ENCODE assay signal across 8 mouse cellular contexts in genomic region chrX:101486487-101487152, GRCm38 (mm10). TPM values are rescaled to one million over a fixed set of nuclear protein-coding genes. Genes with fewer than 3 reads are reported as not detected.
A peak's percentile ranks its signal among the peaks of the same experiment; 100 is the strongest.
DNase-seq lines count a peak whose midpoint lies in the region; ATAC-seq and TF ChIP-seq lines count a peak whose summit lies in the region.
"Not testable (repeated sequence)": the region's sequence is repeated elsewhere in the genome, so short reads cannot be mapped to it uniquely, and the experiment has no call there.

No protein-coding gene starts in this region.

- H3K4me3 ChIP-seq in midbrain, embryonic 14.5 days (replicated peaks; ENCODE audit: low read depth, low read length); small intestine, adult 2 months (ENCODE audit: low read depth, low read length): not testable (repeated sequence)

- H3K36me3 ChIP-seq in midbrain, embryonic 14.5 days (ENCODE audit: control insufficient read depth, insufficient read depth, low read length); small intestine, adult 2 months (ENCODE audit: control insufficient read depth, insufficient read depth, low read length): not testable (repeated sequence)

- TF ChIP-seq CTCF in small intestine, adult 2 months (IDR thresholded peaks at IDR 0.05; ENCODE audit: extremely low read depth, insufficient read length, insufficient replicate concordance, low read depth, low read length): peak; percentile 64; the same call in 1 of the 2 replicates

- H3K9me3 ChIP-seq in midbrain, embryonic 14.5 days (ENCODE audit: control insufficient read depth, low read length): not testable (repeated sequence)

- H3K9ac ChIP-seq in midbrain, embryonic 14.5 days (replicated peaks; ENCODE audit: low read length): not testable (repeated sequence)

- H3K4me2 ChIP-seq in midbrain, embryonic 14.5 days (ENCODE audit: low read length): not testable (repeated sequence)

- intact Hi-C loops in left cerebral cortex, postnatal 25 days (cut with DNase I): not testable (repeated sequence)

- WGBS in midbrain, embryonic 14.5 days: 27% methylated on average over 9 of the region's 12 CpGs
- WGBS in small intestine, adult 2 months: 38% methylated on average over 11 of the region's 12 CpGs

- not testable (repeated sequence) for ATAC-seq in midbrain, embryonic 14.5 days (ENCODE audit: low FRiP score, low TSS enrichment)

- not testable (repeated sequence) for H3K27ac ChIP-seq in midbrain, embryonic 14.5 days (replicated peaks; ENCODE audit: low read depth, low read length); small intestine, adult 2 months (ENCODE audit: insufficient read depth, low read depth, low read length)

- not testable (repeated sequence) for H3K4me1 ChIP-seq in midbrain, embryonic 14.5 days (ENCODE audit: control insufficient read depth, insufficient read depth, low read length); small intestine, adult 2 months (ENCODE audit: control insufficient read depth, insufficient read depth, insufficient read length, low read length)

- not testable (repeated sequence) for H3K27me3 ChIP-seq in midbrain, embryonic 14.5 days (ENCODE audit: control insufficient read depth, insufficient read depth, low read length); small intestine, adult 2 months (ENCODE audit: control insufficient read depth, insufficient read depth, low read length)

- TF ChIP-seq POLR2A in small intestine, adult 2 months (IDR thresholded peaks at IDR 0.05; ENCODE audit: low read depth, low read length): not testable (repeated sequence)

- DNase-seq in 3T3-L1 (ENCODE audit: low read depth, low spot score): peak; percentile 71
- peak; percentile 58 for DNase-seq in adrenal gland, postnatal 10 days
- peak; percentile 68 for DNase-seq in embryo, embryonic 10 days (ENCODE audit: low spot score)
- peak; percentile 2 to 10 for DNase-seq in gastrocnemius, adult 8-10 months (ENCODE audit: low spot score in 2 of 2)
- peak; percentile 26 for DNase-seq in kidney, adult 18-20 months
- peak; percentile 26 to 51 for DNase-seq in left cerebral cortex, postnatal 25 days (ENCODE audit: low spot score in 2 of 2)
- peak; percentile 78 for DNase-seq in midbrain, embryonic 14.5 days

RNA-seq across cellular contexts. Expression of gene Itgb1bp2, which starts 37.7 kb away (rescaled TPM):
- total RNA-seq in adrenal gland, postnatal 10 days (2021): 10 to 100 TPM in 1 of 2 experiments, 1 to 10 TPM in 1; 8.9 to 43.1 TPM
- total RNA-seq in gastrocnemius, adult 8-10 months (2022): 100 to 1,000 TPM; 107 to 143 (median 129) TPM
- total RNA-seq in left cerebral cortex, postnatal 25 days (2021): 1 to 10 TPM in 1 of 2 experiments, under 1 TPM in 1; 0.66 to 1.2 TPM
- polyA plus RNA-seq in midbrain, embryonic 14.5 days (2014; fragmentation: Nextera tagmentation; extraction: Ambion mirVana): 1.8 and 2.1 TPM in 2 replicates
- 0.20 TPM in 1 of 2 replicates, not detected in the other for polyA plus RNA-seq in small intestine, adult 2 months (2012; rRNA removed)

RNA-seq across cellular contexts. Expression of gene Taf1, which starts 45.9 kb away (rescaled TPM):
- 10 to 100 TPM; 24.3 to 33.6 TPM for total RNA-seq in adrenal gland, postnatal 10 days (2021)
- total RNA-seq in gastrocnemius, adult 8-10 months (2022): 10 to 100 TPM in 1 of 4 experiments, 1 to 10 TPM in 3; 7.0 to 10.3 (median 8.4) TPM
- total RNA-seq in left cerebral cortex, postnatal 25 days (2021): 10 to 100 TPM; 47.2 to 48.5 TPM
- 15.8 and 20.6 TPM in 2 replicates for polyA plus RNA-seq in midbrain, embryonic 14.5 days (2014; fragmentation: Nextera tagmentation; extraction: Ambion mirVana)
- 0.53 and 2.0 TPM in 2 replicates for polyA plus RNA-seq in small intestine, adult 2 months (2012; rRNA removed)

RNA-seq across cellular contexts. Expression of gene Nono, which starts 57.5 kb away (rescaled TPM):
- total RNA-seq in adrenal gland, postnatal 10 days (2021): 100 to 1,000 TPM; 185 to 186 TPM
- total RNA-seq in gastrocnemius, adult 8-10 months (2022): 10 to 100 TPM; 30.2 to 40.7 (median 37.7) TPM
- 100 to 1,000 TPM; 118 to 130 TPM for total RNA-seq in left cerebral cortex, postnatal 25 days (2021)
- 287 and 351 TPM in 2 replicates for polyA plus RNA-seq in midbrain, embryonic 14.5 days (2014; fragmentation: Nextera tagmentation; extraction: Ambion mirVana)
- 20.7 and 47.5 TPM in 2 replicates for polyA plus RNA-seq in small intestine, adult 2 months (2012; rRNA removed)

Comparison
In these comparisons a context has a peak if more than half of its experiments do, and no peak if none do; other contexts are left out.
1. DNase-seq: peak in every context shown above with its lines; median percentile 78 in midbrain, embryonic 14.5 days; 71 in 3T3-L1; 68 in embryo, embryonic 10 days; 58 in adrenal gland, postnatal 10 days; 38 in left cerebral cortex, postnatal 25 days; 26 in kidney, adult 18-20 months; 6 in gastrocnemius, adult 8-10 months.
2. RNA of gene Itgb1bp2, which starts 37.7 kb away (total RNA-seq): 107 to 143 TPM in gastrocnemius, adult 8-10 months and 8.9 to 43.1 TPM in adrenal gland, postnatal 10 days; 0.66 to 1.2 TPM in left cerebral cortex, postnatal 25 days; every median in the first group is over 4 times any median in the second.